Mouse (Mus musculus): ENCODE results near the gene Nkd1. TPM values are rescaled to one million over a fixed set of nuclear protein-coding genes. Genes with fewer than 3 reads are reported as not detected.
A peak's percentile ranks its signal among the peaks of the same experiment; 100 is the strongest.

The Nkd1 gene
- total RNA-seq, 1 experiment, result 1.8 TPM

DNA sequence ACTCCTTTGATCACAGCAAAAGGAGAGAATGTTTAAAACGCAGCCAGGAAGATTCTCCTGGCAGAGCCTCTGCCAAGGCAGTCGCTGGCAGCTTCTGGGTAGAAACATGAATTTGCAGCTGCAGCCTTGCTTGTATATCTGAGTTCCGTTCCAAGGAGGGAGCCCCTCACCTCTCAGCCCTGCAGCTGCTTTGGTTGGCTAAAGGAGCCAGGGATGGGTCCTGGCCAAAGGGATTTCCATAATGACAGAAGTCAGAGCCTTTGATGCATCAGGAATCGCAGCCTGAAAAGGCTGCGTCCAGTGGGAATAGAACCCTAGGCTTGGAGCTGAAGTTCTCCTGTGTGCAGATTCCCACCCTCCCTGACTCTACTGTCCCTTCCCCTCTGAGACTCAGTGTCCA lies 93.8 kb downstream of the Nkd1 start:
- no peak overlapping the region for H3K9ac ChIP-seq (ENCODE audit: insufficient read depth, low read depth, low read length, poor library complexity, severe bottlenecking)
- no peaks in the 10 kb centered on the region for H3K36me3 ChIP-seq (ENCODE audit: control insufficient read depth, insufficient read depth, low read length, poor library complexity, severe bottlenecking)
- no peak for TF ChIP-seq CHD2 (IDR thresholded peaks at IDR 0.05; ENCODE audit: low read depth, low read length)
- TF ChIP-seq ZC3H11A (IDR thresholded peaks at IDR 0.05; ENCODE audit: borderline replicate concordance, low read depth, low read length), result no peak
- no peak for TF ChIP-seq MAFK (IDR thresholded peaks at IDR 0.05; ENCODE audit: insufficient read depth, low read depth, low read length)
- no peak for TF ChIP-seq ZNF384 (IDR thresholded peaks at IDR 0.05; ENCODE audit: low read depth, low read length)
- TF ChIP-seq HCFC1 (IDR thresholded peaks at IDR 0.05; ENCODE audit: borderline replicate concordance, insufficient read depth, low read length), result no peak
- no peak overlapping the region for H3K4me3 ChIP-seq (ENCODE audit: insufficient read depth in 1 of 2, low read depth in 1 of 2, low read length in 2 of 2, poor library complexity in 1 of 2, severe bottlenecking in 1 of 2)
- no peak overlapping the region for H3K27ac ChIP-seq (ENCODE audit: insufficient read depth, low read depth, low read length, poor library complexity, severe bottlenecking)
- no peak for DNase-seq (ENCODE audit: low read depth, low spot score)
- H3K9me3 ChIP-seq (ENCODE audit: control insufficient read depth, insufficient read depth, low read depth, low read length), result no peaks in the 10 kb centered on the region
- in situ Hi-C loops (cut with MboI; ENCODE audit: low sequenced_read_pairs in 2 of 2, unreplicated experiment in 2 of 2), result no loop called here
- no peaks in the 10 kb centered on the region for H3K4me1 ChIP-seq (ENCODE audit: control insufficient read depth in 2 of 2, insufficient read depth in 2 of 2, low read length in 2 of 2, poor library complexity in 1 of 2)

DNA sequence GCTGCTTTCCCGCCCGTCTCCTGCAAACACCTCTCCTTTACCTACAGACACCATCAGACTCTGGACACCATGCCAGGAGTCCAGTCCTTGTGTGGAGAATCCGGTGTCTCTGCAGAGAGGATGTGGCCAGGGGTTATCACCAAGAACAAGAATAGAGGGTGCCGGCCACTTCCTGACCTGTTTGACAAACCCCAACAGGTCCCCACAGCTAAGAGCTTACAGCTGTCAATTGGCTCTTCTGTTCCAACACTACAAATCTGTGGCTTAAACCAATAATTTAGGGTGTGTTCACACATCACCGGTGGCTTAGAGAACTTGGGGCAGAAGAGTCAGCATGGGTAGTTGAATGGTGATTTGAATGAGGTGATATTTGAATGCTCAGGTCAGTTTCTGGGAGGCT lies 97.5 kb downstream of the Nkd1 start:
- TF ChIP-seq ZNF384 (IDR thresholded peaks at IDR 0.05; ENCODE audit: low read depth, low read length) (no peak), MAFK (IDR thresholded peaks at IDR 0.05; ENCODE audit: insufficient read depth, low read depth, low read length) (no peak), HCFC1 (IDR thresholded peaks at IDR 0.05; ENCODE audit: borderline replicate concordance, insufficient read depth, low read length) (no peak), CHD2 (IDR thresholded peaks at IDR 0.05; ENCODE audit: low read depth, low read length) (no peak), ZC3H11A (IDR thresholded peaks at IDR 0.05; ENCODE audit: borderline replicate concordance, low read depth, low read length) (no peak)
- in situ Hi-C loops (cut with MboI; ENCODE audit: low sequenced_read_pairs in 2 of 2, unreplicated experiment in 2 of 2), result no loop called here
- H3K4me3 ChIP-seq (ENCODE audit: insufficient read depth in 1 of 2, low read depth in 1 of 2, low read length in 2 of 2, poor library complexity in 1 of 2, severe bottlenecking in 1 of 2), result no peak overlapping the region
- no peaks in the 10 kb centered on the region for H3K36me3 ChIP-seq (ENCODE audit: control insufficient read depth, insufficient read depth, low read length, poor library complexity, severe bottlenecking)
- H3K9me3 ChIP-seq (ENCODE audit: control insufficient read depth, insufficient read depth, low read depth, low read length), result no peaks in the 10 kb centered on the region
- H3K4me1 ChIP-seq (ENCODE audit: control insufficient read depth in 2 of 2, insufficient read depth in 2 of 2, low read length in 2 of 2, poor library complexity in 1 of 2), result no peaks in the 10 kb centered on the region
- no peak overlapping the region for H3K9ac ChIP-seq (ENCODE audit: insufficient read depth, low read depth, low read length, poor library complexity, severe bottlenecking)
- DNase-seq (ENCODE audit: low read depth, low spot score), result no peak
- no peak overlapping the region for H3K27ac ChIP-seq (ENCODE audit: insufficient read depth, low read depth, low read length, poor library complexity, severe bottlenecking)

DNA sequence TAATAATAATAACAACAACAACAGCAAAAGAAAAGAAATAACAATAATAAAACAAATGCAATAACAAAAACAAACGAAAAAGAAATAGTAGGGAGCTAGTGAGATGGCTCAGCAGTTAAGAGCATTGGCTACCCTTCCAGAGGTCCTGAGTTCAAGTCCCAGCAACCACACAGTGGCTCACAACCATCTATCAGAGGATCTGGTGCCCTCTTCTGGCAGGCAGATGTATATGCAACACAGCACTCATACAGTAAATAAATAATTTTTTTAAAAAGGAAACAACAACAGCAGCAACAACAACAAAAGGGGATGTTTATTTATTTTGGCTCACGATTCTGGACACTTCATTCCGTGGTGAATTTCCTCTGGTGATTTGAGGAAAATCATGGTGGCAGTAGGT lies 98.4 kb downstream of the Nkd1 start:
- no peak overlapping the region for H3K27ac ChIP-seq (ENCODE audit: insufficient read depth, low read depth, low read length, poor library complexity, severe bottlenecking)
- H3K9ac ChIP-seq (ENCODE audit: insufficient read depth, low read depth, low read length, poor library complexity, severe bottlenecking), result no peak overlapping the region
- in situ Hi-C loops (cut with MboI; ENCODE audit: low sequenced_read_pairs in 2 of 2, unreplicated experiment in 2 of 2), result no loop called here
- DNase-seq (ENCODE audit: low read depth, low spot score), result no peak
- TF ChIP-seq MAFK (IDR thresholded peaks at IDR 0.05; ENCODE audit: insufficient read depth, low read depth, low read length), result no peak
- no peak for TF ChIP-seq ZNF384 (IDR thresholded peaks at IDR 0.05; ENCODE audit: low read depth, low read length)
- no peak for TF ChIP-seq HCFC1 (IDR thresholded peaks at IDR 0.05; ENCODE audit: borderline replicate concordance, insufficient read depth, low read length)
- no peak for TF ChIP-seq ZC3H11A (IDR thresholded peaks at IDR 0.05; ENCODE audit: borderline replicate concordance, low read depth, low read length)
- TF ChIP-seq CHD2 (IDR thresholded peaks at IDR 0.05; ENCODE audit: low read depth, low read length), result no peak
- no peaks in the 10 kb centered on the region for H3K9me3 ChIP-seq (ENCODE audit: control insufficient read depth, insufficient read depth, low read depth, low read length)
- H3K4me1 ChIP-seq (ENCODE audit: control insufficient read depth in 2 of 2, insufficient read depth in 2 of 2, low read length in 2 of 2, poor library complexity in 1 of 2), result no peaks in the 10 kb centered on the region
- no peak overlapping the region for H3K4me3 ChIP-seq (ENCODE audit: insufficient read depth in 1 of 2, low read depth in 1 of 2, low read length in 2 of 2, poor library complexity in 1 of 2, severe bottlenecking in 1 of 2)
- no peaks in the 10 kb centered on the region for H3K36me3 ChIP-seq (ENCODE audit: control insufficient read depth, insufficient read depth, low read length, poor library complexity, severe bottlenecking)

DNA sequence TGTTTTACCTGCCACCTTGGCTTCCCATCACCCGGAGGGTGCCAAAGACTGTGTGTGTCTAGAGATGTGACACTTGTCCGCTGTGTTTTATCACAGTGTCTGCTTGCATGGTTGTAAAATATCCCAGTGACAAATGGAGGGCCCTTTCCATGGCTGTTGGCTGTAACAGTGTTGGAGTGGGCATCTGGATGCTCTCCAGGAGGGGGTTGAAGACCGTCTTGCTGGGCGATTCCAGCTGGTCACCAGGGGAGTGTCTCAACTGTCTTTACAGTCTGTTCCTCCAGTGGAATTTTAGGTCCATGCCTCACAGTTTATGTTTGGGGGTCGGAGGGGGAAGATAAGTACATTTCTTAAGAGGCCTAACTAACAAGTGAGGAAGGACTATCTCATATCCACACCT lies 99.8 kb downstream of the Nkd1 start:
- no peaks in the 10 kb centered on the region for H3K36me3 ChIP-seq (ENCODE audit: control insufficient read depth, insufficient read depth, low read length, poor library complexity, severe bottlenecking)
- H3K4me1 ChIP-seq (ENCODE audit: control insufficient read depth in 2 of 2, insufficient read depth in 2 of 2, low read length in 2 of 2, poor library complexity in 1 of 2), result no peaks in the 10 kb centered on the region
- no peaks in the 10 kb centered on the region for H3K9me3 ChIP-seq (ENCODE audit: control insufficient read depth, insufficient read depth, low read depth, low read length)
- no peak for DNase-seq (ENCODE audit: low read depth, low spot score)
- H3K27ac ChIP-seq (ENCODE audit: insufficient read depth, low read depth, low read length, poor library complexity, severe bottlenecking), result no peak overlapping the region
- no peak for TF ChIP-seq ZC3H11A (IDR thresholded peaks at IDR 0.05; ENCODE audit: borderline replicate concordance, low read depth, low read length)
- no peak for TF ChIP-seq CHD2 (IDR thresholded peaks at IDR 0.05; ENCODE audit: low read depth, low read length)
- no peak for TF ChIP-seq ZNF384 (IDR thresholded peaks at IDR 0.05; ENCODE audit: low read depth, low read length)
- TF ChIP-seq HCFC1 (IDR thresholded peaks at IDR 0.05; ENCODE audit: borderline replicate concordance, insufficient read depth, low read length), result no peak
- no peak for TF ChIP-seq MAFK (IDR thresholded peaks at IDR 0.05; ENCODE audit: insufficient read depth, low read depth, low read length)
- no peak overlapping the region for H3K4me3 ChIP-seq (ENCODE audit: insufficient read depth in 1 of 2, low read depth in 1 of 2, low read length in 2 of 2, poor library complexity in 1 of 2, severe bottlenecking in 1 of 2)
- H3K9ac ChIP-seq (ENCODE audit: insufficient read depth, low read depth, low read length, poor library complexity, severe bottlenecking), result no peak overlapping the region
- in situ Hi-C loops (cut with MboI; ENCODE audit: low sequenced_read_pairs in 2 of 2, unreplicated experiment in 2 of 2), result loop anchor here in 1 of 2 experiments (10.0 kb wide), 1 partner anchor 346 kb away; the partner anchor contains the start of gene Adcy7

DNA sequence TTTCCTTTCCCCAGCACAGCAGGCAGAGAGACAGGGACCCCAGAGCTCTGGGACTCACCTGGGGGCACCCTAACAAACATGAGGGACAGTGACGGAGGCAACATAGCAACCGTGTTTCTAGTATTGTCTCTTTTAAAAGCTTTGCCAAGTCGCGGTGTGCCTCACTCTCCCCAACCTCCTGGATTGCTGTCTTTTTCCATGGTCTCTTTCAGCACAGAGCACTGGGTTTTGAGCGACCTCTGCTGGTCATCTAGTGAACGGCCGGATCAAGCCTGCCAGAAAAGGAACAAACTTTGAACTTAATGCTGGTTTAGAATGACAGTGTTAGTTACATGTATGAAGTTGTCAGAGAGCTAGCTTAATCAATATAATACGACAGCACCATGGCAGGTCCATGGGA lies 100.3 kb downstream of the Nkd1 start:
- in situ Hi-C loops (cut with MboI; ENCODE audit: low sequenced_read_pairs in 2 of 2, unreplicated experiment in 2 of 2), result loop anchor here in 1 of 2 experiments (10.0 kb wide), 1 partner anchor 347 kb away; the partner anchor contains the start of gene Adcy7
- TF ChIP-seq CHD2 (IDR thresholded peaks at IDR 0.05; ENCODE audit: low read depth, low read length) (no peak), ZC3H11A (IDR thresholded peaks at IDR 0.05; ENCODE audit: borderline replicate concordance, low read depth, low read length) (peak; percentile 73; the same call in 1 of the 2 replicates)
- Histone ChIP-seq H3K27ac (ENCODE audit: insufficient read depth, low read depth, low read length, poor library complexity, severe bottlenecking) (no peak overlapping the region), H3K36me3 (ENCODE audit: control insufficient read depth, insufficient read depth, low read length, poor library complexity, severe bottlenecking) (no peaks in the 10 kb centered on the region), H3K4me1 (ENCODE audit: control insufficient read depth in 2 of 2, insufficient read depth in 2 of 2, low read length in 2 of 2, poor library complexity in 1 of 2) (no peaks in the 10 kb centered on the region), H3K9me3 (ENCODE audit: control insufficient read depth, insufficient read depth, low read depth, low read length) (no peaks in the 10 kb centered on the region), H3K9ac (ENCODE audit: insufficient read depth, low read depth, low read length, poor library complexity, severe bottlenecking) (no peak overlapping the region), H3K4me3 (ENCODE audit: insufficient read depth in 1 of 2, low read depth in 1 of 2, low read length in 2 of 2, poor library complexity in 1 of 2, severe bottlenecking in 1 of 2) (no peak overlapping the region)
- no peak for DNase-seq (ENCODE audit: low read depth, low spot score)
